Mouse (Mus musculus): Measurements from ENCODE around the gene Gm10322.

The Gm10322 gene

GRCm38 (mm10) chr10:59656799-59657198, 40.9 kb downstream of the Gm10322 start:
- no peak for DNase-seq (ENCODE audit: low read depth, low spot score)

DNA sequence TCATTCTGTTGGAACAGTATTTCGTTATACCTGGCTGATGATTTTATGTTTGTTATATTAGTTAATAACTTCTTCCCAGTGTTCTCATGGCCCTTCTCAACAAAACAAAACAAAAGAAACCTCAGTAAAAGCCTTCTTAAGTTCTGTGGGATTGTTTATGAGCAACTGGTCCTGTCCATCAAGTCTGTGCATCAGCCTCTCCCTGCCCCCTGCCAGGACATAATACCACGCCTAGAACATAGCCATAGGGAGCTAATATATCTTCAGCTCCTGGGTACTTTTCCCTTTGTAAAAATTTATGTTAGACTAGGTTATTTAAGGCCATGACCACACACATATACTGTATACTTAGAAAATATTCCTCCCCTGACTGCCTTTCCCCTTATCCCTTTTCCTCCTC, 48.9 kb downstream of the Gm10322 start:
- no peak for DNase-seq (ENCODE audit: low read depth, low spot score)

- no peak for DNase-seq (ENCODE audit: low read depth, low spot score)
Observed at GRCm38 (mm10) chr10:59665503-59666291, 49.8 kb downstream of the Gm10322 start.
